7 mouse cellular contexts compared by ENCODE assay signal in genomic region chr6:3764230-3764764, GRCm38 (mm10). TPM values are rescaled to one million over a fixed set of nuclear protein-coding genes. Genes with fewer than 3 reads are reported as not detected.
A peak's percentile ranks its signal among the peaks of the same experiment; 100 is the strongest.
DNase-seq lines count a peak whose midpoint lies in the region; ATAC-seq lines count a peak whose summit lies in the region.

Calcr (minus strand) TSS chr6:3764714.

- H3K9ac ChIP-seq in lung, embryonic 15.5 days, result no peak within 1 kb of the TSS
- peak within 1 kb of the TSS; percentile 46; the same call in 1 of the 2 replicates for H3K9ac ChIP-seq in forebrain, embryonic 16.5 days (replicated peaks; ENCODE audit: low read depth, low read length)
- no peak within 1 kb of the TSS for H3K9ac ChIP-seq in limb, embryonic 15.5 days
- H3K9ac ChIP-seq in stomach, embryonic 16.5 days (ENCODE audit: low read length), result peak within 1 kb of the TSS; percentile 39

- H3K4me1 ChIP-seq in lung, embryonic 15.5 days, result peaks cover 9% of the 10 kb centered on the region
- H3K4me1 ChIP-seq in forebrain, embryonic 16.5 days (replicated peaks; ENCODE audit: control insufficient read depth, insufficient read depth, low read length), result peaks cover 8% of the 10 kb centered on the region
- peaks cover 13% of the 10 kb centered on the region; the same call in 1 of the 2 replicates for H3K4me1 ChIP-seq in limb, embryonic 15.5 days
- 0 out of 2 replicates have a peak, but pooled peaks cover 3% of the 10 kb centered on the region for H3K4me1 ChIP-seq in stomach, embryonic 16.5 days (ENCODE audit: control insufficient read depth, insufficient read depth, low read length)

- DNase-seq in lung, postnatal 36 days, result no peak
- no peak for DNase-seq in adrenal gland, postnatal 4 days (ENCODE audit: low spot score in 2 of 2)
- no peak for DNase-seq in cerebellum, postnatal 36 days

- H3K4me2 ChIP-seq in lung, embryonic 15.5 days, result peak within 1 kb of the TSS; percentile 90
- peak within 1 kb of the TSS; percentile 97 for H3K4me2 ChIP-seq in forebrain, embryonic 16.5 days (ENCODE audit: low read length)
- peak within 1 kb of the TSS; percentile 92 for H3K4me2 ChIP-seq in limb, embryonic 15.5 days
- peak within 1 kb of the TSS; percentile 91 for H3K4me2 ChIP-seq in stomach, embryonic 16.5 days (ENCODE audit: low read depth, low read length)

- H3K36me3 ChIP-seq in lung, embryonic 15.5 days, result no peaks in the 10 kb centered on the region
- no peaks in the 10 kb centered on the region for H3K36me3 ChIP-seq in forebrain, embryonic 16.5 days (ENCODE audit: control insufficient read depth, insufficient read depth)
- no peaks in the 10 kb centered on the region for H3K36me3 ChIP-seq in limb, embryonic 15.5 days
- no peaks in the 10 kb centered on the region for H3K36me3 ChIP-seq in stomach, embryonic 16.5 days (ENCODE audit: control insufficient read depth, insufficient read depth, low read length)

- H3K27ac ChIP-seq in lung, embryonic 15.5 days, result no peak within 1 kb of the TSS
- H3K27ac ChIP-seq in forebrain, embryonic 16.5 days (ENCODE audit: low read length), result no peak within 1 kb of the TSS
- H3K27ac ChIP-seq in limb, embryonic 15.5 days, result no peak within 1 kb of the TSS
- H3K27ac ChIP-seq in stomach, embryonic 16.5 days (ENCODE audit: low read length), result no peak within 1 kb of the TSS

- H3K4me3 ChIP-seq in lung, embryonic 15.5 days, result peak within 1 kb of the TSS; percentile 46
- peak within 1 kb of the TSS; percentile 48 for H3K4me3 ChIP-seq in forebrain, embryonic 16.5 days (replicated peaks; ENCODE audit: low read length)
- H3K4me3 ChIP-seq in limb, embryonic 15.5 days, result peak within 1 kb of the TSS; percentile 48
- H3K4me3 ChIP-seq in stomach, embryonic 16.5 days (replicated peaks; ENCODE audit: low read length), result peak within 1 kb of the TSS; percentile 43

- H3K27me3 ChIP-seq in lung, embryonic 15.5 days, result peaks cover 44% of the 10 kb centered on the region
- peaks cover 29% of the 10 kb centered on the region for H3K27me3 ChIP-seq in forebrain, embryonic 16.5 days (replicated peaks; ENCODE audit: control insufficient read depth, insufficient read depth, low read length)
- H3K27me3 ChIP-seq in limb, embryonic 15.5 days, result peaks cover 45% of the 10 kb centered on the region
- peaks cover 30% of the 10 kb centered on the region for H3K27me3 ChIP-seq in stomach, embryonic 16.5 days (ENCODE audit: control insufficient read depth, insufficient read depth, low read length)

- no peaks in the 10 kb centered on the region for H3K9me3 ChIP-seq in lung, embryonic 15.5 days
- H3K9me3 ChIP-seq in forebrain, embryonic 16.5 days (ENCODE audit: control insufficient read depth, low read length), result no peaks in the 10 kb centered on the region
- no peaks in the 10 kb centered on the region for H3K9me3 ChIP-seq in limb, embryonic 15.5 days
- no peaks in the 10 kb centered on the region for H3K9me3 ChIP-seq in stomach, embryonic 16.5 days (replicated peaks; ENCODE audit: control insufficient read depth, low read length)

- no peak for ATAC-seq in lung, embryonic 15.5 days (ENCODE audit: borderline replicate concordance, extremely low read depth, low FRiP score, low TSS enrichment)
- ATAC-seq in forebrain, embryonic 16.5 days, result no peak
- no peak for ATAC-seq in limb, embryonic 15.5 days (ENCODE audit: insufficient number of reproducible peaks, low FRiP score, low TSS enrichment, low read depth)
- ATAC-seq in stomach, embryonic 16.5 days (ENCODE audit: insufficient read depth, low FRiP score), result no peak

- WGBS in lung, embryonic 15.5 days, result 2% methylated on average over 12 of the region's 12 CpGs
- 2% methylated on average over 12 of the region's 12 CpGs for WGBS in forebrain, embryonic 16.5 days
- 3% methylated on average over 12 of the region's 12 CpGs for WGBS in limb, embryonic 15.5 days
- 4% methylated on average over 12 of the region's 12 CpGs for WGBS in stomach, embryonic 16.5 days

RNA-seq across cellular contexts. Expression of gene Calcr, which starts in this region (rescaled TPM):
- 0.09 and 0.15 TPM in 2 replicates for polyA plus RNA-seq in lung, embryonic 15.5 days (2015; fragmentation: Nextera tagmentation; extraction: Ambion mirVana)
- polyA plus RNA-seq in forebrain, embryonic 16.5 days (2015; fragmentation: Nextera tagmentation; extraction: Ambion mirVana), result 1.0 and 3.3 TPM in 2 replicates
- 0.13 and 0.30 TPM in 2 replicates for polyA plus RNA-seq in limb, embryonic 15.5 days (2015; fragmentation: Nextera tagmentation; extraction: Ambion mirVana)
- polyA plus RNA-seq in stomach, embryonic 16.5 days (2015; fragmentation: Nextera tagmentation; extraction: Ambion mirVana), result 0.12 and 0.34 TPM in 2 replicates
- under 1 TPM; 0.20 to 0.31 TPM for total RNA-seq in adrenal gland, postnatal 4 days (2021)

Comparison
In these comparisons a context has a peak if more than half of its experiments do, and no peak if none do; other contexts are left out.
1. H3K9ac ChIP-seq: peak in forebrain, embryonic 16.5 days (single experiment) and stomach, embryonic 16.5 days (single experiment); none in lung, embryonic 15.5 days (single experiment) and limb, embryonic 15.5 days (single experiment).
2. Peak in every context shown above with its lines, with median percentiles within 50 percentile points of each other: H3K4me2 ChIP-seq and H3K4me3 ChIP-seq.